Mouse (Mus musculus) ES-E14 (cell line): ENCODE results near the gene Adamtsl4. TPM values are rescaled to one million over a fixed set of nuclear protein-coding genes. Genes with fewer than 3 reads are reported as not detected.

Source experiments
- DNase-seq: peaks from one replicate; pipeline ENCODE4 v3.0.0-alpha.2; 2013; ENCODE audit warnings: low read depth, low spot score
- H3K27ac ChIP-seq: 2 replicates; pipeline ENCODE4 v1.5.1; 2012; ENCODE audit warnings: low read depth, mild to moderate bottlenecking, low read length, moderate library complexity, mixed read lengths; ENCODE audit not compliant: poor library complexity, insufficient read depth, severe bottlenecking
- H3K36me3 ChIP-seq: 2 replicates; pipeline ENCODE4 v1.6.1; 2012; ENCODE audit warnings: mild to moderate bottlenecking, low read length, moderate library complexity, mixed read lengths; ENCODE audit not compliant: control insufficient read depth, poor library complexity, insufficient read depth, severe bottlenecking
- H3K4me1 ChIP-seq, 2 experiments: fragments of 150-350 bp in 1 of 2; sonication (generic) in 1 of 2; 2 replicates each; pipeline ENCODE4 v1.6.1; 2012; ENCODE audit warnings: low read length in 2 of 2, mild to moderate bottlenecking in 1 of 2, mixed read lengths in 1 of 2; ENCODE audit not compliant: control insufficient read depth in 2 of 2, insufficient read depth in 2 of 2, poor library complexity in 1 of 2
- H3K4me3 ChIP-seq, 2 experiments: fragments of 150-350 bp in 1 of 2; sonication (generic) in 1 of 2; 2 replicates each; pipeline ENCODE4 v1.5.1; 2012; ENCODE audit warnings: low read length in 2 of 2, low read depth in 1 of 2, mild to moderate bottlenecking in 1 of 2, mixed read lengths in 1 of 2; ENCODE audit not compliant: insufficient read depth in 1 of 2, poor library complexity in 1 of 2, severe bottlenecking in 1 of 2
- H3K9ac ChIP-seq: 2 replicates; pipeline ENCODE4 v1.6.1; 2012; ENCODE audit warnings: low read depth, mild to moderate bottlenecking, low read length, mixed read lengths; ENCODE audit not compliant: poor library complexity, insufficient read depth, severe bottlenecking
- H3K9me3 ChIP-seq: fragments of 150-350 bp; sonication (generic); 2 replicates; pipeline ENCODE4 v1.6.1; 2012; ENCODE audit warnings: low read depth, mild to moderate bottlenecking, low read length; ENCODE audit not compliant: control insufficient read depth, insufficient read depth
- CHD2 ChIP-seq: IDR thresholded peaks from 2 replicates; pipeline ENCODE4 v1.6.1; 2014; ENCODE audit warnings: mild to moderate bottlenecking, low read depth, low read length, inconsistent platforms
- HCFC1 ChIP-seq: IDR thresholded peaks from 2 replicates; pipeline ENCODE4 v1.6.1; 2012; ENCODE audit warnings: low read length, inconsistent platforms, borderline replicate concordance; ENCODE audit not compliant: insufficient read depth
- MAFK ChIP-seq: IDR thresholded peaks from 2 replicates; pipeline ENCODE4 v1.6.1; 2014; ENCODE audit warnings: mild to moderate bottlenecking, low read depth, low read length, inconsistent platforms; ENCODE audit not compliant: insufficient read depth
- ZC3H11A ChIP-seq: IDR thresholded peaks from 2 replicates; pipeline ENCODE4 v1.6.1; 2012; ENCODE audit warnings: low read depth, mild to moderate bottlenecking, inconsistent platforms, low read length, borderline replicate concordance
- ZNF384 ChIP-seq: IDR thresholded peaks from 2 replicates; pipeline ENCODE4 v1.6.1; 2012; ENCODE audit warnings: low read depth, low read length, inconsistent platforms
- in situ Hi-C, 2 experiments: fragments of 600-800 bp; cut with MboI; formaldehyde crosslinking; loops; one replicate each; pipeline ENCODE4 v1.15.1; 2025; ENCODE audit warnings: low sequenced_read_pairs in 2 of 2, inconsistent platforms in 1 of 2; ENCODE audit not compliant: unreplicated experiment in 2 of 2
- total RNA-seq: library from RNA; depleted of rRNA; stranded (reverse); fragments of 300-350 nt; gene quantifications from 2 replicates; pipeline ENCODE4 v1.2.3, GENCODE M21; 2012

Adamtsl4 gene
- total RNA-seq, 1 experiment: 1.9 TPM

- no peak overlapping the region for H3K9ac ChIP-seq
- H3K36me3 ChIP-seq: peaks cover 14% of the 10 kb centered on the region
These were observed 21.4 kb downstream of the Adamtsl4 start for GRCm38 (mm10) chr3:95666124-95666844.

GRCm38 (mm10) chr3:95664940-95665352, 22.8 kb downstream of the Adamtsl4 start:
- Histone ChIP-seq H3K4me1 (peaks cover 6 to 14% of the 10 kb centered on the region in 2 experiments), H3K9me3 (no peaks in the 10 kb centered on the region), H3K9ac (peak overlapping the region; percentile 5; the same call in 1 of the 2 replicates), H3K4me3 (no peak overlapping the region), H3K36me3 (peaks cover 26% of the 10 kb centered on the region), H3K27ac (peak overlapping the region; percentile 81)
- DNase-seq: no peak
- no peak for TF ChIP-seq ZC3H11A
- no peak for TF ChIP-seq CHD2
- no peak for TF ChIP-seq MAFK
- TF ChIP-seq HCFC1: no peak
- no peak for TF ChIP-seq ZNF384
- in situ Hi-C loops: no loop called here

More at GRCm38 (mm10) chr3:95666124-95666844, 21.4 kb downstream of the Adamtsl4 start:
- peak overlapping the region; percentile 71; the same call in 1 of the 2 replicates for H3K27ac ChIP-seq
- no peaks in the 10 kb centered on the region for H3K9me3 ChIP-seq
- TF ChIP-seq ZC3H11A (no peak), CHD2 (peak; percentile 60; the same call in 1 of the 2 replicates)
- peaks cover 6 to 15% of the 10 kb centered on the region in 2 experiments for H3K4me1 ChIP-seq
- no peak for DNase-seq
- in situ Hi-C loops: no loop called here
- no peak overlapping the region for H3K4me3 ChIP-seq

- in situ Hi-C loops: no loop called here
- no peak for DNase-seq
- Histone ChIP-seq H3K4me3 (no peak overlapping the region; a peak in 1 of 4 replicates), H3K36me3 (peaks cover 33% of the 10 kb centered on the region), H3K9ac (peak overlapping the region; percentile 34), H3K9me3 (no peaks in the 10 kb centered on the region), H3K27ac (peak overlapping the region; percentile 81; the same call in 1 of the 2 replicates), H3K4me1 (peaks cover 4 to 10% of the 10 kb centered on the region in 2 experiments; a peak in 3 of 4 replicates)
- TF ChIP-seq CHD2: peak; percentile 71; the same call in 1 of the 2 replicates
- TF ChIP-seq MAFK: 0 out of 2 replicates have a peak, but pooled peaks have one; percentile 46
- no peak for TF ChIP-seq HCFC1
- TF ChIP-seq ZC3H11A: no peak
- no peak for TF ChIP-seq ZNF384
These were observed 23.6 kb downstream of the Adamtsl4 start for GRCm38 (mm10) chr3:95663969-95664608.

GRCm38 (mm10) chr3:95663486-95663885, 24.2 kb downstream of the Adamtsl4 start:
- H3K4me1 ChIP-seq: peaks cover 4 to 6% of the 10 kb centered on the region in 2 experiments; a peak in 2 of 4 replicates
- H3K36me3 ChIP-seq: peaks cover 35% of the 10 kb centered on the region

More at GRCm38 (mm10) chr3:95663486-95663885, 24.2 kb downstream of the Adamtsl4 start:
- Histone ChIP-seq H3K27ac (peak overlapping the region; percentile 81), H3K9ac (no peak overlapping the region), H3K9me3 (no peaks in the 10 kb centered on the region), H3K4me3 (0 out of 4 replicates have a peak overlapping the region, but pooled peaks of 1 of the 2 experiments have one; percentile 59)
- in situ Hi-C loops: no loop called here
- DNase-seq: no peak
- TF ChIP-seq ZNF384: no peak
- TF ChIP-seq ZC3H11A: no peak
- TF ChIP-seq CHD2: no peak; the same call in 1 of the 2 replicates
- TF ChIP-seq HCFC1: no peak
- no peak for TF ChIP-seq MAFK
